Mouse (Mus musculus) olfactory bulb, adult 2 months (tissue): ENCODE results near the gene Fam83e. TPM values are rescaled to one million over a fixed set of nuclear protein-coding genes. Genes with fewer than 3 reads are reported as not detected.

Experiments
- H3K27ac ChIP-seq: fragments of 200-500 bp; 2 replicates; pipeline ENCODE4 v1.5.1; 2012; ENCODE audit warnings: low read depth, low read length; ENCODE audit not compliant: insufficient read depth
- H3K4me1 ChIP-seq: fragments of 200-500 bp; 2 replicates; pipeline ENCODE4 v1.6.1; 2012; ENCODE audit warnings: low read length; ENCODE audit not compliant: control insufficient read depth, insufficient read depth
- H3K4me3 ChIP-seq: fragments of 200-500 bp; 2 replicates; pipeline ENCODE4 v1.5.1; 2012; ENCODE audit warnings: mild to moderate bottlenecking, low read depth, low read length, moderate library complexity; ENCODE audit not compliant: insufficient read depth
- CTCF ChIP-seq: fragments of 200-500 bp; IDR thresholded peaks from 2 replicates; pipeline ENCODE4 v1.5.1; 2012; ENCODE audit warnings: low read depth, mild to moderate bottlenecking, low read length, moderate library complexity; ENCODE audit not compliant: insufficient read depth
- POLR2A ChIP-seq: fragments of 200-500 bp; IDR thresholded peaks from 2 replicates; pipeline ENCODE4 v1.6.1; 2012; ENCODE audit warnings: mild to moderate bottlenecking, low read depth, low read length, moderate library complexity; ENCODE audit not compliant: insufficient read depth
- WGBS: fragments of 180-500 bp; shearing (Covaris S2); methylation state at CpG from one replicate; pipeline ENCODE4 v1.1.7; 2018; 5-methylcytosine and 5-hydroxymethylcytosine counted together
- polyA plus RNA-seq: library from polyadenylated mRNA; stranded (reverse); fragments of >200 nt; gene quantifications from 2 replicates; pipeline ENCODE4 v1.2.4, GENCODE M21; 2012; ENCODE audit warnings: low replicate concordance; ENCODE audit not compliant: missing spikeins, insufficient read depth, insufficient read length

The Fam83e gene
- polyA plus RNA-seq, 1 experiment = not detected

DNA sequence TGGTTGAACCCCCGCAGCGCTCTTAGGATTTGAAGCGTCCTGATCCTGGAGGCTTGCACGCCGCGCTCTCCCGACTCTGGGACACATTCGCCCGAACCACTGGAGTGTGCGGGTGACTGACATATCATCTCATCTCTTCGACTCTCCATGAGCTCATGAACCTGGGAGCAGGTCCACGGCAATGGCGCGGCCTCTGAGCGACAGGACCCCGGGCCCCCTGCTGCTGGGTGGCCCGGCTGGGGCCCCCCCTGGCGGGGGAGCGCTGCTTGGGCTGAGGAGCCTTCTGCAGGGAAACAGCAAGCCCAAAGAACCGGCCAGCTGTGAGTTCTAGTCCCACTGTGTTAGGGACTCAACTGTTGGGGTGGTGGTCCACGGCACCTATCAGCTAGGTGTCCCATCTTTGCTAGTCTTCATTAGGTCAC, 15.6 kb upstream of the Fam83e start:
- WGBS = under 1% methylated on average over 21 of the region's 21 CpGs
- peaks cover 50% of the 10 kb centered on the region for H3K4me1 ChIP-seq

DNA sequence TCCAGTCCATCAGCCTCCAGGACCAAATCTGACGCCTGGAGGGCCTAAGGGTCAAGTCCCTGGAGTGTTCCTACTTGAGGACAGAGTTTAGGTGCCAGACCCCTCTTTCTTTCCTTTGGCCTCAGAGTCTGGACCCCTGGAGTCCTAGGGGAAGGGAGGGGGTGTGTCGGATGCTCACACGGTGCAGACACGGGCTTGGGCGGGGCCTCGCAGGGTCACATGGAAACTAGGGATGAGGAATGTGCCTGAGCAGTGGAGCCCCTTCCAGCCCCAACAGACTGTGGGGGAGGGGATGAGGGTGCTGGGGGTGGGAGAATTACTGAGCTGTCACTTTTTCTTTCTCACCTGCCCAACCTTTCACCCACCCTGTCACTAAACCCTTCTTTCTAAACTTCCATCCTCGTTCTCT, 15.1 kb upstream of the Fam83e start:
- under 1% methylated on average over 7 of the region's 7 CpGs for WGBS
- Histone ChIP-seq H3K4me1 (peaks cover 55% of the 10 kb centered on the region), H3K27ac (peak overlapping the region; percentile 99), H3K4me3 (peak overlapping the region; percentile 83)
- TF ChIP-seq CTCF = no peak
- 0 out of 2 replicates have a peak, but pooled peaks have one; percentile 32 for TF ChIP-seq POLR2A

More for the DNA sequence above, 15.6 kb upstream of the Fam83e start:
- peak overlapping the region; percentile 99 for H3K27ac ChIP-seq
- peak overlapping the region; percentile 83 for H3K4me3 ChIP-seq
- TF ChIP-seq CTCF = no peak
- 0 out of 2 replicates have a peak, but pooled peaks have one; percentile 3 for TF ChIP-seq POLR2A

DNA sequence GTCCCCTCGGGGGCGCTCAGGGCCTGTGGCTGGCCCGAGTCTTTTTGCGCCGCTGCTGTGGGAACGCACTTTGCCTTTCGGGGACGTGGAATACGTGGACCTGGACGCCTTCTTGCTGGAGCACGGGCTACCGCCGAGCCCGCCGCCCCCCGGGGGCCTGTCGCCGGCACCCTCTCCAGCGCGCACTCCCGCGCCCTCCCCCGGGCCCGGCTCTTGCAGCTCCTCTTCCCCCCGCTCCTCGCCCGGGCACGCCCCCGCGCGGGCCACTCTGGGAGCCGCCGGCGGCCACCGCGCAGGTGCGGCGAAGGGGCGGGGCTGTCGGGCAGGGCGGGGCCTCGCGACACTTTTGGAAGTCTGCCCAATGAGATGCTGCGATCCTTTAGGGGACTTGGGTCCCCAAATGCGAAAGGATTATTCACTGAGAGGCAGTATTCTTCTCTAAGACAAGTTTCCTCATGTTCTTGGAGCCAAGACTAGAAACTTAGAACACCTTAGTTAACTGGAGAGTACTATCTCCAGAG, 14.2 kb upstream of the Fam83e start:
- Histone ChIP-seq H3K27ac (peak overlapping the region; percentile 100), H3K4me1 (peaks cover 56% of the 10 kb centered on the region), H3K4me3 (peak overlapping the region; percentile 83)
- WGBS = 2% methylated on average over 43 of the region's 45 CpGs
- peak; percentile 56 for TF ChIP-seq POLR2A
- no peak for TF ChIP-seq CTCF

DNA sequence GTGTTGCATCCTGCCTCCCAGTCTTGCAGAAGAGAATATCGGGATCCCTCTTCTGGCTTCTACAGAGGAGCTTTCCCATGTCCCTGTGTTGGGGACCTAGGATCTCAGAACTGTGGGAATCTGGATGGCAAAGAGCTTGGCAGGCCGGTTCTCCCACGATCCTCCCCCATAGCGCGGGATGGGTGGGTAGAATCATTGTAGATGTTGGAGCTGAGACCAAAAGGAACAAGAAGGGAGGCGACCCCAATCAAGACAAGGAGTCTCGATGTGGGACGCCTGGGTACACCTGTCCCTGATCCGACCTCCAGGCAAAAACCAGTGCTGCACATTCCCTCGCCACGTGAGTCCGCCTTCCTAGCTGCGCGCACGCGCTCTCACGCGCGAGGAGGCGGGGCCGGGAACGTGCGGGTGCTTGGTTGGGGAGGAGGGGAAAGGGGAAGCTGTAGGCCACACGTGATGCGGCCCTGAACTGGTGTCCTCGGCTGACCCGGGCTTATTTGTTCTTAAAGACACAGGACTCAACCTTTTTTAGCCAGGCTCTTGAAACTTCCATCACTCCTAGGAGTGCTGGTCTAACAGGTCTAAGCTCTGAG, 13.5 kb upstream of the Fam83e start:
- Histone ChIP-seq H3K4me1 (peaks cover 60% of the 10 kb centered on the region), H3K27ac (peak overlapping the region; percentile 100), H3K4me3 (peak overlapping the region; percentile 83)
- peak; percentile 60; the same call in 1 of the 2 replicates for TF ChIP-seq POLR2A
- TF ChIP-seq CTCF = no peak
- WGBS = 0% methylated on average over 27 of the region's 27 CpGs

DNA sequence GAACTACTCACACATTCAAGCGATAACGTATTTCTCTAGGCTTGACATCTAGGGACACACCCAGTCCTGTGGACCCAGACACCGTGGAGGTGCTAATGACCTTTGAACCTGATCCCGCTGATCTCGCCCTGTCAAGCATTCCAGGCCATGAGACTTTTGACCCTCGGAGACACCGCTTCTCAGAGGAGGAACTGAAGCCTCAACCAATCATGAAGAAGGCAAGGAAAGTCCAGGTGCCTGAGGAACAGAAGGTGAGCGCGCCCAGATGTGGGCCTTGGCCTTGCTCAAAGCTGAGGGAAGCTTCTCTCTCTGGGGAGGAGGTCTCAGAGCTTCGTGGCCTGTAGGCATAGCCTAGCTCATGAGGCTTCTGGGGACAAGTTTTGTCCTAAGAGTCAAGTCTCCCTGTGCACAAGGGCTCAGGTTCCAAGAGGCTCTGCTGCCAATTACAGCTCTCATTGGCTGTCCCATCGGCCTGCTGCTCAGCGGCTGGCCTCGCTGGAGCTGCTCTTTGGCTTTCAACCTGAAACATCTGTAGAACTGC, 12.7 kb upstream of the Fam83e start:
- TF ChIP-seq POLR2A (no peak), CTCF (no peak)
- peak overlapping the region; percentile 26 for H3K4me3 ChIP-seq
- H3K27ac ChIP-seq = peak overlapping the region; percentile 100
- WGBS = 52% methylated on average over 13 of the region's 13 CpGs
- H3K4me1 ChIP-seq = peaks cover 60% of the 10 kb centered on the region

DNA sequence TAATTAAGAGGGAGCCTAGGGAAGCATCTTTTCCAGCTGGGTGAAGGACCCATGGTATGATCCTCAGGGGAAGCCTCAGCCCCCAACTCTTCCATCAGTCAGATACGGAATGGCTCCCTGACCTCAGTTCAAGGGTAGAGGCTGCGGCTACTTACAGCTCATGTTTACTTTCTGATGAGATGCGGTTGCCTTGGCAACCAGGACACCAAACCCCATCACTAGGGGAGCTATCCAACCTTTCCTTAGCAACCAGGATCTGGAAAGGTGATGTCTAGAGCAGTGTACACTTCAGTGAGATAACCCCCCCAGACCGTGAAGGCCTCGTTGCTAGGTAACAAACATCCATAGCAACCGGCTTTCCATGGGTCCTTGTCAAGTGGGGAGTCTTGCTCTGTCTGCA, 12.0 kb upstream of the Fam83e start:
- 30% methylated on average over 6 of the region's 6 CpGs for WGBS
- TF ChIP-seq POLR2A (no peak), CTCF (no peak)
- peak overlapping the region; percentile 100 for H3K27ac ChIP-seq
- peaks cover 59% of the 10 kb centered on the region for H3K4me1 ChIP-seq
- H3K4me3 ChIP-seq = no peak overlapping the region

DNA sequence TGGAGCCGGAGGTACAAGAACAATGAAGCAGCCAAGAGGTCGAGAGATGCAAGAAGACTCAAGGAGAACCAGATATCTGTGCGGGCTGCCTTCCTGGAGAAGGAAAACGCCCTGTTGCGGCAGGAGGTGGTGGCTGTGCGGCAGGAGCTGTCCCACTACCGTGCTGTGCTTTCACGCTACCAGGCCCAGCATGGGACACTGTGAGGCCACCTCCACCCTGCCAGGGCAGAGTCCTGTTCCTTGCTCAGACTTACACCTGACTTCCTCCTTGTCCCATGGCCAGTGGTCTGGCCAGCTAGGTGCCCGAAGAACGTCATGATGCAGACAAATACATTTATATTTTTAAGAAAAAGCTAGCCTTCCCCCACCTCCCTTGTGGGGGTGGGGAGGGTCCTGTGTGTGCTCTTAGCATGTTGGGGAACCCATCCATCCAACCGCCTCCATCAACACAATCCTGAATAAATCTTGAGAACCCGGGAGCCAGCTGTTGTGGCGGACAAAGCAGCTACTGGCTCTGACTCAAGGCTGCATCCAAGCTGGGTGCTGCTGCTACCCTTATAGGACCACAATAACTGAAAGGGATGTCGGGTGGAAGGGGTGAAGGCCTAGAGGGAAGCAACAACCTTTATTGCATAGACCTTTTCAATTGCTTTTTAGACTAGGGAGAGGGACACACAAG, 11.2 kb upstream of the Fam83e start:
- TF ChIP-seq POLR2A (no peak), CTCF (no peak)
- Histone ChIP-seq H3K4me1 (peaks cover 66% of the 10 kb centered on the region), H3K4me3 (no peak overlapping the region), H3K27ac (peak overlapping the region; percentile 100)
- WGBS = 51% methylated on average over 14 of the region's 14 CpGs

DNA sequence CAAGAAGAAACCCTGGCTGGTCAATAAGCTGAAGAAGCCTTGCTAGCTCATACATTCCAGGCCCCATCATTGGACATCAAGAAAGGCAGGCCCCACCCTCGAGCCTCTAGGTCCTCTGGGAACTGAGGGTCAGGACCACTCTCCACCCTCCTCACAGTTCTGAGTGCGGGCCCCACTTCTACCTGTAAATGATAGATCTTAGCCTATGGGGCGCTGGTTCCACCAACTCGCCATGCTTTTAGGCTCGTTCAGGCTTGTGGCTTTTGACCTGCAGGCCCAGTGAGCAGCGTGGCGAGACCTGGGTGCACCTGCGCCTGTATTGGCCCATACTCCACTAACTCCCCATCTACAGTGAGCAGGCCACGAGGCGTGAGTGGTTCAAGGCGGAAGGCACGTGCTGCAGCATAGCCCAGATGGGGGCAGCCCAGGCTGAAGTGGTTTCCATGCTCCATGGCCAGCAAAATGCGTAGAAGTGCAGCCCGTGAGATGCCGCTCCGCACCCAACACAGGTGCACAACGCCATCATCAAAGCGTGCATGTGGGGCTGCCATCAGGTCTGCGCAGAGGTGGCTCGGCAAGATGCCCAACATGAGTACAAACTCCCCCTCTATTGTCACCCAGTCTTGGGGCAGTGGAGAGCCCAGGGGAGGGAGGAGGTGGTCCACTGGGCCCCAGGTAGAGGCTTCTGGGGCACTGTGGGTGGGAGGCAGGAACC, 10.4 kb upstream of the Fam83e start:
- TF ChIP-seq CTCF (no peak), POLR2A (peak; percentile 26; the same call in 1 of the 2 replicates)
- WGBS = 90% methylated on average over 20 of the region's 20 CpGs
- peaks cover 68% of the 10 kb centered on the region for H3K4me1 ChIP-seq
- no peak overlapping the region for H3K27ac ChIP-seq
- no peak overlapping the region for H3K4me3 ChIP-seq
